9 mouse cellular contexts compared by ENCODE assay signal in genomic region chr8:94978131-94978530, GRCm38 (mm10). TPM values are rescaled to one million over a fixed set of nuclear protein-coding genes. Genes with fewer than 3 reads are reported as not detected.
DNase-seq lines count a peak whose midpoint lies in the region; ATAC-seq and TF ChIP-seq lines count a peak whose summit lies in the region.
"Had no signal": no experiment of that assay in that cellular context is flagged by ENCODE, and none has a peak within 500 bp of the region (broad histone marks: within the 10 kb centered on the region; RNA-seq: fewer than 3 reads in every experiment).

No protein-coding gene starts in this region.

- H3K27ac ChIP-seq in kidney, embryonic 15.5 days, result peak overlapping the region; percentile 92; the same call in 1 of the 2 replicates
- H3K27ac ChIP-seq in embryonic facial prominence, embryonic 10.5 days (replicated peaks), result 0 out of 2 replicates have a peak overlapping the region, but pooled peaks have one; percentile 10
- 0 out of 2 replicates have a peak overlapping the region, but pooled peaks have one; percentile 4 for H3K27ac ChIP-seq in intestine, embryonic 14.5 days (ENCODE audit: low read depth)
- no peak overlapping the region for H3K27ac ChIP-seq in midbrain, postnatal 0 days (ENCODE audit: low read depth, low read length)

- 52% methylated on average over 9 of the region's 9 CpGs for WGBS in kidney, embryonic 15.5 days
- 58% methylated on average over 9 of the region's 9 CpGs for WGBS in embryonic facial prominence, embryonic 10.5 days
- WGBS in intestine, embryonic 14.5 days, result 51% methylated on average over 9 of the region's 9 CpGs
- 13% methylated on average over 9 of the region's 9 CpGs for WGBS in midbrain, postnatal 0 days

- H3K27me3 ChIP-seq in kidney, embryonic 15.5 days, result 0 out of 2 replicates have a peak, but pooled peaks cover 3% of the 10 kb centered on the region
- peaks cover 46% of the 10 kb centered on the region for H3K27me3 ChIP-seq in embryonic facial prominence, embryonic 10.5 days (replicated peaks; ENCODE audit: low read depth, poor library complexity, severe bottlenecking)
- 0 out of 2 replicates have a peak, but pooled peaks cover 4% of the 10 kb centered on the region for H3K27me3 ChIP-seq in intestine, embryonic 14.5 days (replicated peaks; ENCODE audit: control insufficient read depth, insufficient read depth, low read length)
- H3K27me3 ChIP-seq in midbrain, postnatal 0 days (ENCODE audit: insufficient read depth, low read length), result no peaks in the 10 kb centered on the region

- no peak overlapping the region; the same call in 1 of the 2 replicates for H3K9ac ChIP-seq in kidney, embryonic 15.5 days
- H3K9ac ChIP-seq in intestine, embryonic 14.5 days (ENCODE audit: low read length), result 0 out of 2 replicates have a peak overlapping the region, but pooled peaks have one; percentile 16
- no peak overlapping the region for H3K9ac ChIP-seq in midbrain, postnatal 0 days (replicated peaks; ENCODE audit: low read length, poor library complexity, severe bottlenecking)

- peak overlapping the region; percentile 55 for H3K4me2 ChIP-seq in kidney, embryonic 15.5 days
- peak overlapping the region; percentile 41 for H3K4me2 ChIP-seq in intestine, embryonic 14.5 days (ENCODE audit: low read length)
- peak overlapping the region; percentile 41 for H3K4me2 ChIP-seq in midbrain, postnatal 0 days (ENCODE audit: low read depth, low read length, poor library complexity, severe bottlenecking)

- peaks cover 78% of the 10 kb centered on the region for H3K4me1 ChIP-seq in kidney, embryonic 15.5 days
- peaks cover 28% of the 10 kb centered on the region for H3K4me1 ChIP-seq in embryonic facial prominence, embryonic 10.5 days
- 0 out of 2 replicates have a peak, but pooled peaks cover 4% of the 10 kb centered on the region for H3K4me1 ChIP-seq in intestine, embryonic 14.5 days (replicated peaks; ENCODE audit: control insufficient read depth, insufficient read depth, low read length)
- peaks cover 12% of the 10 kb centered on the region; the same call in 1 of the 2 replicates for H3K4me1 ChIP-seq in midbrain, postnatal 0 days (ENCODE audit: insufficient read depth, low read length)

- H3K9me3 ChIP-seq in kidney, embryonic 15.5 days (replicated peaks), result no peaks in the 10 kb centered on the region
- no peaks in the 10 kb centered on the region for H3K9me3 ChIP-seq in embryonic facial prominence, embryonic 10.5 days
- no peaks in the 10 kb centered on the region for H3K9me3 ChIP-seq in intestine, embryonic 14.5 days (ENCODE audit: control insufficient read depth, low read length)
- no peaks in the 10 kb centered on the region for H3K9me3 ChIP-seq in midbrain, postnatal 0 days (ENCODE audit: low read length)

- ATAC-seq in kidney, embryonic 15.5 days (replicated peaks; ENCODE audit: low FRiP score), result no peak
- no peak for ATAC-seq in intestine, embryonic 14.5 days (replicated peaks; ENCODE audit: low FRiP score, low TSS enrichment, low read depth)
- 0 out of 2 replicates have a peak, but pooled peaks have one; percentile 25 for ATAC-seq in midbrain, postnatal 0 days (ENCODE audit: low FRiP score)

- no peak for DNase-seq in kidney, postnatal 25 days
- DNase-seq in embryonic facial prominence, embryonic 10.5 days (ENCODE audit: low spot score), result no peak
- no peak for DNase-seq in intestine, embryonic 14.5 days (ENCODE audit: low spot score)
- DNase-seq in midbrain, postnatal 0 days (ENCODE audit: low spot score), result no peak
- DNase-seq in urinary bladder, postnatal 14 days (ENCODE audit: low spot score), result no peak
- DNase-seq in adrenal gland, postnatal 14 days, result no peak
- DNase-seq in spleen, postnatal 10 days (ENCODE audit: low spot score in 2 of 2), result no peak
- DNase-seq: adrenal gland, postnatal 10 days had no signal

- H3K4me3 ChIP-seq in kidney, embryonic 15.5 days (replicated peaks), result peak overlapping the region; percentile 41
- peak overlapping the region; percentile 46; the same call in 1 of the 2 replicates for H3K4me3 ChIP-seq in embryonic facial prominence, embryonic 10.5 days
- peak overlapping the region; percentile 28 for H3K4me3 ChIP-seq in intestine, embryonic 14.5 days (ENCODE audit: low read depth, low read length)
- peak overlapping the region; percentile 24; the same call in 1 of the 2 replicates for H3K4me3 ChIP-seq in midbrain, postnatal 0 days (ENCODE audit: low read depth, low read length)

- H3K36me3 ChIP-seq in kidney, embryonic 15.5 days, result no peaks in the 10 kb centered on the region
- no peaks in the 10 kb centered on the region for H3K36me3 ChIP-seq in embryonic facial prominence, embryonic 10.5 days (replicated peaks)
- no peaks in the 10 kb centered on the region for H3K36me3 ChIP-seq in intestine, embryonic 14.5 days (ENCODE audit: control insufficient read depth, insufficient read depth, low read length)
- H3K36me3 ChIP-seq in midbrain, postnatal 0 days (ENCODE audit: insufficient read depth, low read length), result no peaks in the 10 kb centered on the region

- TF ChIP-seq CTCF in midbrain, postnatal 0 days (IDR thresholded peaks at IDR 0.05), result no peak

RNA-seq across cellular contexts. Expression of gene Adgrg1, which starts 3.6 kb away (rescaled TPM):
- 41.7 and 44.8 TPM in 2 replicates for polyA plus RNA-seq in kidney, embryonic 15.5 days (2015; fragmentation: Nextera tagmentation; extraction: Ambion mirVana)
- polyA plus RNA-seq in embryonic facial prominence, embryonic 10.5 days (2016; fragmentation: Nextera tagmentation; extraction: Ambion mirVana), result 32.9 and 38.2 TPM in 2 replicates
- 23.6 and 26.5 TPM in 2 replicates for polyA plus RNA-seq in intestine, embryonic 14.5 days (2014; fragmentation: Nextera tagmentation; extraction: Ambion mirVana)
- 218 and 247 TPM in 2 replicates for total RNA-seq in midbrain, postnatal 0 days (2014; rRNA removed)
- 114 and 125 TPM in 2 replicates for polyA plus RNA-seq in midbrain, postnatal 0 days (2015; fragmentation: Nextera tagmentation; extraction: Ambion mirVana)
- 35.5 and 54.3 TPM in 2 replicates for total RNA-seq in adrenal gland, postnatal 14 days (2021)

RNA-seq across cellular contexts. Expression of gene Adgrg3, which starts 39.4 kb away (rescaled TPM):
- polyA plus RNA-seq in kidney, embryonic 15.5 days (2015; fragmentation: Nextera tagmentation; extraction: Ambion mirVana), result 4.8 TPM in 2 replicates
- 3.1 and 3.5 TPM in 2 replicates for polyA plus RNA-seq in embryonic facial prominence, embryonic 10.5 days (2016; fragmentation: Nextera tagmentation; extraction: Ambion mirVana)
- 3.2 and 3.6 TPM in 2 replicates for polyA plus RNA-seq in intestine, embryonic 14.5 days (2014; fragmentation: Nextera tagmentation; extraction: Ambion mirVana)
- total RNA-seq in midbrain, postnatal 0 days (2014; rRNA removed), result 1.5 and 1.7 TPM in 2 replicates
- polyA plus RNA-seq in midbrain, postnatal 0 days (2015; fragmentation: Nextera tagmentation; extraction: Ambion mirVana), result 0.59 and 0.88 TPM in 2 replicates
- 4.0 and 4.2 TPM in 2 replicates for total RNA-seq in adrenal gland, postnatal 14 days (2021)

RNA-seq across cellular contexts. Expression of gene Adgrg5, which starts 54.6 kb away (rescaled TPM):
- polyA plus RNA-seq in kidney, embryonic 15.5 days (2015; fragmentation: Nextera tagmentation; extraction: Ambion mirVana), result 0.05 and 0.13 TPM in 2 replicates
- 0.30 and 0.51 TPM in 2 replicates for polyA plus RNA-seq in embryonic facial prominence, embryonic 10.5 days (2016; fragmentation: Nextera tagmentation; extraction: Ambion mirVana)
- 1.4 and 2.0 TPM in 2 replicates for polyA plus RNA-seq in intestine, embryonic 14.5 days (2014; fragmentation: Nextera tagmentation; extraction: Ambion mirVana)
- not detected in 2 replicates for total RNA-seq in midbrain, postnatal 0 days (2014; rRNA removed)
- polyA plus RNA-seq in midbrain, postnatal 0 days (2015; fragmentation: Nextera tagmentation; extraction: Ambion mirVana), result 0.17 and 0.21 TPM in 2 replicates
- 0.26 and 1.6 TPM in 2 replicates for total RNA-seq in adrenal gland, postnatal 14 days (2021)
